Mouse (Mus musculus) spleen, adult 2 months (tissue): Measurements from ENCODE around the gene Fam167b. TPM values are rescaled to one million over a fixed set of nuclear protein-coding genes. Genes with fewer than 3 reads are reported as not detected.

Experiments used
- DNase-seq, 2 experiments: peaks; one replicate each; pipeline versions ENCODE4 v3.0.0 to v3.0.0-alpha.2; 2012 to 2021; ENCODE audit warnings: low spot score in 2 of 2, low read depth in 1 of 2
- H3K27ac ChIP-seq: fragments of 200-500 bp; 2 replicates; pipeline ENCODE4 v1.5.1; 2012; ENCODE audit warnings: low read length, inconsistent platforms; ENCODE audit not compliant: insufficient read depth
- H3K27me3 ChIP-seq: fragments of 200-500 bp; 2 replicates; pipeline ENCODE4 v1.6.1; 2012; ENCODE audit warnings: mild to moderate bottlenecking, moderate library complexity, low read length, inconsistent platforms; ENCODE audit not compliant: control insufficient read depth, insufficient read depth
- H3K36me3 ChIP-seq: fragments of 200-500 bp; 2 replicates; pipeline ENCODE4 v1.6.1; 2012; ENCODE audit warnings: mild to moderate bottlenecking, low read length, inconsistent platforms; ENCODE audit not compliant: control insufficient read depth, insufficient read depth
- H3K4me1 ChIP-seq: fragments of 200-500 bp; 2 replicates; pipeline ENCODE4 v1.6.1; 2011; ENCODE audit warnings: inconsistent platforms; ENCODE audit not compliant: control insufficient read depth, insufficient read depth, insufficient read length
- H3K4me3 ChIP-seq: fragments of 200-500 bp; 2 replicates; pipeline ENCODE4 v1.5.1; 2011; ENCODE audit warnings: mild to moderate bottlenecking, inconsistent platforms; ENCODE audit not compliant: insufficient read depth, insufficient read length; ENCODE audit errors: extremely low read depth
- CTCF ChIP-seq: fragments of 200-500 bp; IDR thresholded peaks from 2 replicates; pipeline ENCODE4 v1.5.1; 2011; ENCODE audit warnings: mild to moderate bottlenecking, inconsistent platforms; ENCODE audit not compliant: insufficient read depth, insufficient read length, insufficient replicate concordance; ENCODE audit errors: extremely low read depth
- POLR2A ChIP-seq: fragments of 200-500 bp; IDR thresholded peaks from 2 replicates; pipeline ENCODE4 v1.6.1; 2011; ENCODE audit warnings: low read depth, low read length, inconsistent platforms
- WGBS: fragments of 180-500 bp; shearing (Covaris S2); methylation state at CpG from one replicate; pipeline ENCODE4 v1.1.7; 2018; 5-methylcytosine and 5-hydroxymethylcytosine counted together
- polyA plus RNA-seq: library from polyadenylated mRNA; depleted of rRNA; stranded (reverse); fragments of >200 nt; gene quantifications from 2 replicates; pipeline ENCODE4 v1.2.3, GENCODE M21; 2012

The Fam167b gene
- polyA plus RNA-seq, 1 experiment, result 10.9 TPM

DNA sequence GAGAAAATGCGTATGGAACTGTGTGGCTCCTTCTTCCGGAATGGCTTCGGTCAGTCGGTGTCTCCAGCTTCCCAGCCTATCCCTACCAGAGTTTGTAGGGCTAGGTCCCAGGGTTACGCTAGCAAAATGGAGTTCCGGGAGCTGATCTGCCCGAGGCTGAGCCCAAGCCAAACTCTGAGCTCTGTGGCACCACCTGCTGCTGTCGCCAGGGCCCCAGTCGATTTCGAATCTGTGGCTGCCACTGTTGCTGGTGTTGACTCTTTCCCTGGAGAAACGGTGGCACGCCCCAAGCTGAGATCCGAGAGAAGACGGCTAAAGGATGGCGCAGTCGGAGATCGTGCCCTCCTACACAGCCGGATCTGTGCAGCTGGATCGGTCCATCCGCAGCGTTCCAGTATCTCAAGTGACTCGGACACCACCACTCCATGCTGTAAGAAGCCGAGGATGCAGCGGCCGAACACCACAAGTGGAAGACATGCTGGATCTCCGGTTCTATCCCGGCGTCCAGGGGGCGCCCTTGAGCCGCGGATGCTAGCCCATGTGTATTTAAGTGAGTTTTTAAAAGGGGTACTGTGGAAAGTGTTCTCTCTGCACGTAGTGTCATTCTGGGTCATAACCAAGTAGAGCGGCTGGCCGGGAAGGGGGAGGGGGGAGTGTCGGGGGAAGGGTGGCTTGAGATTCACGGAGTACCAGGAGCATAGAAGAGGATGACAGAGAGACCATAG is 6.7 kb upstream of the Fam167b start:
- H3K36me3 ChIP-seq, result no peaks in the 10 kb centered on the region
- peak overlapping the region; percentile 89 for H3K4me3 ChIP-seq
- peak; percentile 68 to 87 for DNase-seq
- TF ChIP-seq POLR2A (no peak; the same call in none of the 2 replicates), CTCF (peak; percentile 85)
- H3K27ac ChIP-seq, result peak overlapping the region; percentile 97
- WGBS, result 2% methylated on average over 36 of the region's 36 CpGs
- H3K27me3 ChIP-seq, result no peaks in the 10 kb centered on the region
- peaks cover 3% of the 10 kb centered on the region; the same call in 1 of the 2 replicates for H3K4me1 ChIP-seq

DNA sequence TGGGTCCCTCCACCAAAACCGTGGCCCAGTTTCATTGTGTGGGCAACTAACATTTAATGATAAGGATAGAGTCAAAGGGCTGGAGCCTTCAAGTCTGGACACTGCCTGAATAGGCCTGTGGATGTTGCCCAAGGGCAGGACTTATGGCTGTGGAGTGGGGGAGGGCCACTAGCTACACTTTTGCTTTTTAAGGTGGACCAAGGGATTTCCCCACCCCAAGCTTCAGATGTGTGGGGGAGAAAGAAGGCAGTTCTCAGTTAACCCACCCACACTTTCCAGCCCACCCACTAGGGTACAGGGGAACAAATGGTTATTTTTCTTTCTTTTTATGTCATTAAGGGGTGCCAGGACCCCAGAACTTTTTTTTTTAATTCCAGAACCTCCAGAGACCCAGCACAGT is 6.0 kb upstream of the Fam167b start:
- peaks cover 5% of the 10 kb centered on the region; the same call in 1 of the 2 replicates for H3K4me1 ChIP-seq
- WGBS, result 38% methylated on average over 1 of the region's 1 CpGs
- H3K27me3 ChIP-seq, result no peaks in the 10 kb centered on the region
- TF ChIP-seq CTCF, result no peak
- no peak for TF ChIP-seq POLR2A
- DNase-seq, result peak in 1 of 2 experiments; percentile 31
- H3K36me3 ChIP-seq, result no peaks in the 10 kb centered on the region
- peak overlapping the region; percentile 97 for H3K27ac ChIP-seq
- peak overlapping the region; percentile 89; the same call in 1 of the 2 replicates for H3K4me3 ChIP-seq

DNA sequence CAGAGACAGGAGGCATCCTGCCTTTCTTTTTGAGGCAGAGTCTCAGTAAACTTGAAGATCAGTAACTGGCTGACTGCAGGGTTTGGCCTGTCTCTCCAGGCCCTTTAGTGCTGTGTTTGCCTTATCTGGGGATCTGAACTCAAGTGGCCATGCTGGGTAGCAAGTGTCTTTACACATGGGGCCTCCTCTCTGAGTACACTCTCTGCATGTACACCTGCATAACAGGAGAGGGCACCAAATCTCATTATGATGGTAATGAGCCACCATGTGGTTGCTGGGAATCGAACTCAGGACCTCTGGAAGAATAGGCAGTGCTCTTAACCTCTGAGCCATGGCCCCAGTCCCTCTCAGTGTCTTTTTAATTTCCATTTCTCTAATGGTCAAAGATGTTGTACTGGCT is 3.9 kb upstream of the Fam167b start:
- WGBS, result 86% methylated on average over 1 of the region's 1 CpGs

DNA sequence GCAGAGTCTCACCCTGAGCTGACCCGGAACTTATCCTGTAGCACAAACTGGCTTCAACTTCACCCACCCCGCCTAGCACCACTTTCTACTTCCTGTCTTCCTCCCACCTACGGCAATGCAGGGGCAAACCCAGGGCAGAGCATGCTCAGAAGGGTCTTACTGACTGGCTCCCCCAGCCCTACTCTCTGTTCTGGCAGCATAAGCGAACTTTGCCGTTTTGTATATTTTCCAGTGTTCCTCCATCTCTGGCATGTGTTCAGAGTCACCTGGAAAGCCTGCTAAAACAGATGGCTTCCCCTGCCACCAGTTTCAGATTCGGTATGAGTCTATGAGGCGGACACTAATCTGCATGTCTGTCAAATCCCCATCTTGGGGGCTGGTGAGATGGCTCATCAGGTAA is 2.0 kb upstream of the Fam167b start:
- peaks cover 8% of the 10 kb centered on the region; the same call in 1 of the 2 replicates for H3K4me1 ChIP-seq
- H3K27me3 ChIP-seq, result no peaks in the 10 kb centered on the region
- H3K27ac ChIP-seq, result peak overlapping the region; percentile 74
- no peak overlapping the region for H3K4me3 ChIP-seq
- no peak for TF ChIP-seq POLR2A
- TF ChIP-seq CTCF, result no peak
- no peaks in the 10 kb centered on the region for H3K36me3 ChIP-seq
- 29% methylated on average over 7 of the region's 7 CpGs for WGBS
- DNase-seq, result peak; percentile 42 to 63

More for the DNA sequence above, 3.9 kb upstream of the Fam167b start:
- no peak overlapping the region for H3K4me3 ChIP-seq
- H3K27me3 ChIP-seq, result no peaks in the 10 kb centered on the region
- H3K4me1 ChIP-seq, result peaks cover 7% of the 10 kb centered on the region; the same call in 1 of the 2 replicates
- no peak overlapping the region for H3K27ac ChIP-seq
- DNase-seq, result no peak
- TF ChIP-seq POLR2A (no peak), CTCF (no peak)
- no peaks in the 10 kb centered on the region for H3K36me3 ChIP-seq

DNA sequence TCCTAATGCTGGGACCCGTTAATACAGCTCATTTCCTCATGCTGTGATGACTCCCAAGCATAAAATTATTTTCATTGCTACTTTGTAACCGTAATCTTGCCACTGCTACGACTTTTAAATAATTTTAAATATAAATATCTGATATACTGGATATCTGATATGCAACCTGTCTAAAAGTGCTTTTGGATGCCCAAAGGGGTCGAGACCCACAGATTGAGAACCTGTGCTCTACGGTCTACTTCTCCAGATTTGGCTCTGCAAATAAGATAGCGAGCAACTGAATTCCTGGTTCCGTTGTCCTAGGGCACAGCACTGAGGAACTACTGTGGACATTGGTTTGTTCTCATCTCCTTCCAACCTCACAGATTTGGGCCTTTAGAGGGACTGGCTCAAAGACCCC is 661 bp downstream of the Fam167b start:
- H3K27ac ChIP-seq, result no peak overlapping the region

DNA sequence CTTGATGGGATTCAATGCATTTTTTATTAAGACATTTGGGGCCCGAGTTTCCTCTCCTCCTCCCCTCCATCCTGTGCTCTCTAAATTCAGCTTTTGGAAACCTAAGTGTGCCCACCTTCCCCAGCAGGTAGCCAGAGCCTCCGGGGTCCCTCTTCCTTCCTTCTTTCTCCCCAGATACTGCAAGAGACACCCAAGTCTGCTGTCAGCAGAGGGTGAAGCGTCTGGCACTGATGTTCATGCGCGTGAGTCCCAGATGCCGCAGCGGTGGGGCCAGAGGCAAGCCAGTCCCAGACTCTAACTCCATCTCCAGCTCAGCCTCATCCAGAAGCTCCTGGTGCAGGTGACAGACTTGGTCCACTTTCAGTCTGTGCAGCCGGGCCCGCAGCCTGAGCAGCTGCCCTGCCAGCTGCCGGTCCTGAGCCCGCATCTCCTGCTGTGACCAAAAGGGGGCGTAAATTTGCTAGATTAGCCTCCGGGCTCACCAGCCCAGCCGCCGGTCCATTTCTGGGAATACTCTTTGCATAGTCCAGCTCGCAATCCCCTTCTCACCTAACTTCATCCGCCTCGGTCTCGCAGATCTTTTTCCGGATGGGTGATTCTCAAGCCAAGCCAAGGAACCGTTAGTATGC is 1.4 kb downstream of the Fam167b start:
- Histone ChIP-seq H3K27ac (peak overlapping the region; percentile 35), H3K4me1 (peaks cover 26% of the 10 kb centered on the region; the same call in 1 of the 2 replicates), H3K27me3 (no peaks in the 10 kb centered on the region), H3K4me3 (peak overlapping the region; percentile 29), H3K36me3 (no peaks in the 10 kb centered on the region)
- peak in 1 of 2 experiments; percentile 79 for DNase-seq
- WGBS, result 22% methylated on average over 21 of the region's 21 CpGs
- TF ChIP-seq CTCF, result peak; percentile 63
- TF ChIP-seq POLR2A, result no peak

More for the DNA sequence above, 661 bp downstream of the Fam167b start:
- no peak for TF ChIP-seq CTCF
- no peak for TF ChIP-seq POLR2A
- no peaks in the 10 kb centered on the region for H3K36me3 ChIP-seq
- DNase-seq, result no peak
- H3K4me1 ChIP-seq, result peaks cover 26% of the 10 kb centered on the region; the same call in 1 of the 2 replicates
- H3K4me3 ChIP-seq, result no peak overlapping the region
- WGBS, result 82% methylated on average over 7 of the region's 7 CpGs
- H3K27me3 ChIP-seq, result no peaks in the 10 kb centered on the region
